In genomic region chr1:153565701-153566100, GRCm38 (mm10) we compare ENCODE assay signal across 27 mouse cellular contexts. TPM values are rescaled to one million over a fixed set of nuclear protein-coding genes. Genes with fewer than 3 reads are reported as not detected.
DNase-seq lines count a peak whose midpoint lies in the region; ATAC-seq and TF ChIP-seq lines count a peak whose summit lies in the region.
"Had no signal": no experiment of that assay in that cellular context is flagged by ENCODE, and none has a peak within 500 bp of the region (broad histone marks: within the 10 kb centered on the region; RNA-seq: fewer than 3 reads in every experiment).

No protein-coding gene starts in this region.

- H3K27ac ChIP-seq in embryonic facial prominence, embryonic 11.5 days (replicated peaks; ENCODE audit: low read depth, low read length) = no peak overlapping the region
- no peak overlapping the region for H3K27ac ChIP-seq in embryonic facial prominence, embryonic 10.5 days (replicated peaks)
- H3K27ac ChIP-seq: embryonic facial prominence, embryonic 15.5 days; forebrain, embryonic 12.5 days; forebrain, embryonic 15.5 days; heart, embryonic 13.5 days; hindbrain, embryonic 12.5 days; hindbrain, embryonic 15.5 days; intestine, embryonic 15.5 days had no signal

- TF ChIP-seq CTCF in Patski (IDR thresholded peaks at IDR 0.05) = no peak

- H3K4me2 ChIP-seq in embryonic facial prominence, embryonic 11.5 days (ENCODE audit: low read depth, low read length) = no peak overlapping the region
- H3K4me2 ChIP-seq in myocyte (ENCODE audit: low read depth) = peak overlapping the region; percentile 12
- H3K4me2 ChIP-seq: embryonic facial prominence, embryonic 15.5 days; forebrain, embryonic 12.5 days; forebrain, embryonic 15.5 days; heart, embryonic 13.5 days; hindbrain, embryonic 12.5 days; hindbrain, embryonic 15.5 days; intestine, embryonic 15.5 days had no signal

- H3K79me2 ChIP-seq in myocyte (ENCODE audit: control insufficient read depth, insufficient read depth) = no peaks in the 10 kb centered on the region

- H3K4me1 ChIP-seq in embryonic facial prominence, embryonic 11.5 days (ENCODE audit: control insufficient read depth, insufficient read depth, low read length) = no peaks in the 10 kb centered on the region
- no peaks in the 10 kb centered on the region for H3K4me1 ChIP-seq in embryonic facial prominence, embryonic 10.5 days
- H3K4me1 ChIP-seq: hindbrain, embryonic 12.5 days; intestine, embryonic 15.5 days had no signal

- H3K27me3 ChIP-seq in embryonic facial prominence, embryonic 11.5 days (ENCODE audit: control insufficient read depth, insufficient read depth, low read length) = no peaks in the 10 kb centered on the region
- H3K27me3 ChIP-seq in embryonic facial prominence, embryonic 10.5 days (replicated peaks; ENCODE audit: low read depth, poor library complexity, severe bottlenecking) = 0 out of 2 replicates have a peak, but pooled peaks cover 1% of the 10 kb centered on the region
- H3K27me3 ChIP-seq in Patski = no peaks in the 10 kb centered on the region
- no peaks in the 10 kb centered on the region for H3K27me3 ChIP-seq in myocyte (ENCODE audit: control insufficient read depth, insufficient read depth, insufficient read length)
- H3K27me3 ChIP-seq: CH12.LX; embryonic facial prominence, embryonic 15.5 days; forebrain, embryonic 12.5 days; forebrain, embryonic 15.5 days; heart, embryonic 13.5 days; hindbrain, embryonic 12.5 days; hindbrain, embryonic 15.5 days; intestine, embryonic 15.5 days had no signal

- POLR2A ChIA-PET in Patski (lab: Charles Lee) = no interaction called here

- ATAC-seq in embryonic facial prominence, embryonic 11.5 days (replicated peaks; ENCODE audit: insufficient number of reproducible peaks, low FRiP score, low TSS enrichment, low read depth) = no peak
- peak; percentile 47 for ATAC-seq in Patski
- ATAC-seq in CD4-positive, CD25-positive, alpha-beta regulatory T cell, adult 4 months = no peak
- ATAC-seq: activated CD4-positive, CD25-positive, alpha-beta regulatory T cell, adult 4 months; forebrain, embryonic 15.5 days; intestine, embryonic 15.5 days had no signal

- 71% methylated on average over 8 of the region's 8 CpGs for WGBS in embryonic facial prominence, embryonic 11.5 days
- 79% methylated on average over 8 of the region's 8 CpGs for WGBS in embryonic facial prominence, embryonic 10.5 days

- peak; percentile 3 for DNase-seq in embryonic facial prominence, embryonic 11.5 days (ENCODE audit: low spot score)
- no peak for DNase-seq in embryonic facial prominence, embryonic 10.5 days (ENCODE audit: low spot score)
- no peak for DNase-seq in Patski (ENCODE audit: low read depth, low spot score)
- no peak for DNase-seq in heart, postnatal 14 days
- DNase-seq: adrenal gland, adult 8-10 months; adrenal gland, postnatal 25 days; cerebellum, adult 11-12 months; cerebellum, adult 8-10 months; cerebellum, postnatal 10 days; cerebellum, postnatal 36 days; gastrocnemius, postnatal 25 days; heart, adult 18-20 months; kidney, adult 11 months; kidney, adult 8-10 months had no signal

- no peak overlapping the region for H3ac ChIP-seq in myocyte (ENCODE audit: control insufficient read depth, insufficient read length)

- intact Hi-C loops in heart, postnatal 14 days (cut with DNase I) = no loop called here

- in situ Hi-C loops in Patski (cut with MboI; ENCODE audit: low pct_unique_long_range_greater_than_20kb) = loop anchor here (25.0 kb wide), 2 partner anchors 97 to 597 kb away; partner anchors contain the start of gene Rgs8

- H3K9ac ChIP-seq in embryonic facial prominence, embryonic 11.5 days (replicated peaks; ENCODE audit: low read length) = no peak overlapping the region
- H3K9ac ChIP-seq: embryonic facial prominence, embryonic 15.5 days; forebrain, embryonic 12.5 days; forebrain, embryonic 15.5 days; heart, embryonic 13.5 days; hindbrain, embryonic 12.5 days; hindbrain, embryonic 15.5 days; intestine, embryonic 15.5 days had no signal

- TF ChIP-seq POLR2A in myocyte (IDR thresholded peaks at IDR 0.05; ENCODE audit: insufficient read length, low read depth) = no peak

- H3K4me3 ChIP-seq in embryonic facial prominence, embryonic 11.5 days (ENCODE audit: low read depth, low read length) = no peak overlapping the region
- no peak overlapping the region for H3K4me3 ChIP-seq in embryonic facial prominence, embryonic 10.5 days
- H3K4me3 ChIP-seq in myocyte = no peak overlapping the region
- H3K4me3 ChIP-seq: embryonic facial prominence, embryonic 15.5 days; erythroblast, embryonic 14.5 days; forebrain, embryonic 12.5 days; forebrain, embryonic 15.5 days; heart, embryonic 13.5 days; hindbrain, embryonic 12.5 days; hindbrain, embryonic 15.5 days; intestine, embryonic 15.5 days had no signal

- H3K9me3 ChIP-seq in embryonic facial prominence, embryonic 11.5 days (replicated peaks; ENCODE audit: control insufficient read depth, low read length) = no peaks in the 10 kb centered on the region
- no peaks in the 10 kb centered on the region for H3K9me3 ChIP-seq in embryonic facial prominence, embryonic 10.5 days
- H3K9me3 ChIP-seq: embryonic facial prominence, embryonic 15.5 days; forebrain, embryonic 12.5 days; forebrain, embryonic 15.5 days; G1E; heart, embryonic 13.5 days; hindbrain, embryonic 12.5 days; hindbrain, embryonic 15.5 days; intestine, embryonic 15.5 days had no signal

- CTCF ChIA-PET in Patski (lab: Charles Lee) = no interaction called here

- no peaks in the 10 kb centered on the region for H3K36me3 ChIP-seq in embryonic facial prominence, embryonic 11.5 days (replicated peaks; ENCODE audit: control insufficient read depth, insufficient read depth, low read depth, low read length)
- H3K36me3 ChIP-seq in embryonic facial prominence, embryonic 10.5 days (replicated peaks) = no peaks in the 10 kb centered on the region
- H3K36me3 ChIP-seq in myocyte (ENCODE audit: control insufficient read depth, insufficient read depth) = no peaks in the 10 kb centered on the region
- H3K36me3 ChIP-seq: embryonic facial prominence, embryonic 15.5 days; forebrain, embryonic 12.5 days; forebrain, embryonic 15.5 days; G1E; heart, embryonic 13.5 days; hindbrain, embryonic 12.5 days; hindbrain, embryonic 15.5 days; intestine, embryonic 15.5 days had no signal

TF ChIP-seq in myocyte, 11 proteins besides CTCF, POLR2A, EP300 and RAD21:
- TF ChIP-seq MYOD1 (IDR thresholded peaks at IDR 0.05; ENCODE audit: control insufficient read depth in 1 of 3, insufficient read length in 2 of 3, low read depth in 2 of 3) = no peak
- no peak for TF ChIP-seq POLR2AphosphoS2 (IDR thresholded peaks at IDR 0.05; ENCODE audit: insufficient read length, low read depth)
- TF ChIP-seq CEBPB (IDR thresholded peaks at IDR 0.05; ENCODE audit: insufficient read depth, poor library complexity, severe bottlenecking) = no peak
- no peak for TF ChIP-seq REST (IDR thresholded peaks at IDR 0.05; ENCODE audit: insufficient read depth, insufficient read length)
- no peak for TF ChIP-seq TCF12 (IDR thresholded peaks at IDR 0.05; ENCODE audit: insufficient read depth, poor library complexity, severe bottlenecking)
- TF ChIP-seq SRF (IDR thresholded peaks at IDR 0.05; ENCODE audit: control insufficient read depth, insufficient read length, low read depth) = no peak
- no peak for TF ChIP-seq MYOG (IDR thresholded peaks at IDR 0.05; ENCODE audit: control insufficient read depth in 1 of 3, insufficient read depth in 1 of 3, insufficient read length in 2 of 3, low read depth in 2 of 3)
- TF ChIP-seq USF1 (IDR thresholded peaks at IDR 0.05; ENCODE audit: low read depth) = no peak
- TF ChIP-seq E2F4 (IDR thresholded peaks at IDR 0.05; ENCODE audit: insufficient read depth) = no peak
- no peak for TF ChIP-seq MAX (IDR thresholded peaks at IDR 0.05; ENCODE audit: low read depth)
- no peak for TF ChIP-seq TCF3 (IDR thresholded peaks at IDR 0.05; ENCODE audit: insufficient read length, low read depth)

RNA-seq across cellular contexts. Expression of gene Npl, which starts 15.9 kb away (rescaled TPM):
- 9.8 and 11.4 TPM in 2 replicates for polyA plus RNA-seq in embryonic facial prominence, embryonic 11.5 days (2014; fragmentation: Nextera tagmentation; extraction: Ambion mirVana)
- polyA plus RNA-seq in embryonic facial prominence, embryonic 10.5 days (2016; fragmentation: Nextera tagmentation; extraction: Ambion mirVana) = 6.7 and 7.8 TPM in 2 replicates
- 4.3 TPM for polyA plus RNA-seq in Patski (2021)
- 0.37 TPM for polyA plus RNA-seq in myocyte (2012; fragmentation: generic; extraction: Trizol)
- total RNA-seq in heart, postnatal 14 days (2021) = 1 to 10 TPM; 1.7 to 1.8 TPM
- polyA plus RNA-seq in CD4-positive, CD25-positive, alpha-beta regulatory T cell, adult 4 months (2017; shearing (Covaris generic)) = not detected
- polyA plus RNA-seq: activated CD4-positive, CD25-positive, alpha-beta regulatory T cell, adult 4 months had no signal
